Comparison of ENCODE assay signal across 9 mouse cellular contexts in the genomic region with DNA sequence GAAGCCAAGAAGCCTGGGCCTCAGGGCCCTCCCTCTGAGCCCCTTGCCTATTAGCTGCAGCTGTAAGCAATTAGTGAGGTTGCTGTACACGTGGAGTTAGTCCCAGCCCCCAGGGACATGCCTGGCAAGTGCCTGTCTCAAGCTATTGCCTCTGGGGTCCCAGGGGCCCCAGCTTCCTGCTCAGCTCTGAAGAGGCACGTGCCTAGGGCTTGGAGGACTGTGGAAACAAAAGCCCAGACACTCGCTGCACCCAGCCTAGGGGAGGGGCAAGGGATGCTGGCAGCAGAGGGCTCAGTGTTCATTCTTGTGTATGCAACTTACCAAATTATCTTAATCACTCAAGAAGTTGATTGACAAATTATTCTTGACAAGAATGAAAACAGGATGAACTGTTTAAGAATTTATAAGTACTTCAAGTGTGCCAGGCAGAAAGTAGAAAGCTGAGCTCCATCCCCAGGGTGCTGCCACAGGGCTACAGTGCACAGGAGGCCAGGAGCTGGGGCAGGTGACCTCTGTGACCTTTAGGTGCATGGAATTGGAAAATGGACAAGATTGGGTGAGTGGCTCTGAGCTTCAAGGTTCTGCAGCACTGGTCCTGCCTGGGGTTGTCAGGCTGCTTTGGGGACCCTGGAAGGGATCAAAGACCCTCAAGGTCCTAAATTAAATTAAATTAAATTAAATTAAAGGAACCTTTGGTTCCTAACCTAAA.
DNase-seq lines count a peak whose midpoint lies in the region; ATAC-seq and TF ChIP-seq lines count a peak whose summit lies in the region.
"Had no signal": no experiment of that assay in that cellular context is flagged by ENCODE, and none has a peak within 500 bp of the region (broad histone marks: within the 10 kb centered on the region; RNA-seq: fewer than 3 reads in every experiment).

No protein-coding gene starts in this region.

- 0% methylated on average over 3 of the region's 3 CpGs for WGBS in forebrain, embryonic 10.5 days
- 2% methylated on average over 3 of the region's 3 CpGs for WGBS in limb, embryonic 12.5 days

- peak; percentile 72 for ATAC-seq in limb, embryonic 12.5 days (ENCODE audit: insufficient number of reproducible peaks, insufficient read depth, low FRiP score, low TSS enrichment, low read depth)

- no peak for TF ChIP-seq CTCF in layer of hippocampus, adult 2 months (conservative IDR thresholded peaks at IDR 0.05)

- H3K9me3 ChIP-seq in forebrain, embryonic 10.5 days, result no peaks in the 10 kb centered on the region
- H3K9me3 ChIP-seq in limb, embryonic 12.5 days, result no peaks in the 10 kb centered on the region

- H3K27me3 ChIP-seq in forebrain, embryonic 10.5 days (ENCODE audit: poor library complexity, severe bottlenecking), result peaks cover 69% of the 10 kb centered on the region
- no peaks in the 10 kb centered on the region; the same call in 1 of the 2 replicates for H3K27me3 ChIP-seq in limb, embryonic 12.5 days

- peak overlapping the region; percentile 28; the same call in 1 of the 2 replicates for H3K27ac ChIP-seq in layer of hippocampus, adult 2 months
- peak overlapping the region; percentile 65 for H3K27ac ChIP-seq in forebrain, embryonic 10.5 days
- H3K27ac ChIP-seq in limb, embryonic 12.5 days, result peak overlapping the region; percentile 50; the same call in 1 of the 2 replicates
- H3K27ac ChIP-seq: macrophage had no signal

- no peak overlapping the region for H3K9ac ChIP-seq in limb, embryonic 12.5 days (replicated peaks)

- intact Hi-C loops in left cerebral cortex, postnatal 36 days (cut with DNase I), result no loop called here

- no peak overlapping the region for H3K4me3 ChIP-seq in layer of hippocampus, adult 2 months
- no peak overlapping the region for H3K4me3 ChIP-seq in forebrain, embryonic 10.5 days
- no peak overlapping the region for H3K4me3 ChIP-seq in limb, embryonic 12.5 days (replicated peaks)

- H3K36me3 ChIP-seq in forebrain, embryonic 10.5 days (replicated peaks), result no peaks in the 10 kb centered on the region
- H3K36me3 ChIP-seq in limb, embryonic 12.5 days, result no peaks in the 10 kb centered on the region

- peaks cover 28% of the 10 kb centered on the region for H3K4me1 ChIP-seq in forebrain, embryonic 10.5 days
- H3K4me1 ChIP-seq in limb, embryonic 12.5 days (replicated peaks), result peaks cover 16% of the 10 kb centered on the region

- H3K4me2 ChIP-seq in limb, embryonic 12.5 days, result peak overlapping the region; percentile 23; the same call in 1 of the 2 replicates

- DNase-seq in layer of hippocampus, adult 2 months (ENCODE audit: low spot score in 2 of 2), result no peak
- DNase-seq in layer of hippocampus, adult 9-11 months, result no peak
- peak; percentile 65 for DNase-seq in forebrain, embryonic 10.5 days (ENCODE audit: extremely low spot score, low spot score)
- peak; percentile 83 for DNase-seq in retina, embryonic 14.5 days (ENCODE audit: low spot score)
- DNase-seq in testis, postnatal 10 days (ENCODE audit: low spot score), result no peak
- no peak for DNase-seq in left cerebral cortex, postnatal 36 days (ENCODE audit: low spot score in 2 of 2)
- DNase-seq in heart, postnatal 4 days, result no peak

Comparison
In these comparisons a context has a peak if more than half of its experiments do, and no peak if none do; other contexts are left out.
1. DNase-seq: peak in forebrain, embryonic 10.5 days (single experiment) and retina, embryonic 14.5 days (single experiment); none in layer of hippocampus, adult 2 months (0 of 2), layer of hippocampus, adult 9-11 months (single experiment), testis, postnatal 10 days (single experiment), left cerebral cortex, postnatal 36 days (0 of 2) and heart, postnatal 4 days (single experiment).
2. Peak in every context shown above with its lines, with median percentiles within 50 percentile points of each other: H3K27ac ChIP-seq.